Mouse (Mus musculus) layer of hippocampus, adult 9-10 months (tissue): ENCODE measurements at regions not wholly inside any gene's neighbourhood (a gene's known extent, or its start where the extent isn't known, plus 50 kb on each side); places are given as distances from the start of the nearest gene placed in this dataset.

Source experiments
- DNase-seq: peaks from one replicate; pipeline ENCODE4 v3.0.0; 2022; ENCODE audit warnings: low spot score

DNA sequence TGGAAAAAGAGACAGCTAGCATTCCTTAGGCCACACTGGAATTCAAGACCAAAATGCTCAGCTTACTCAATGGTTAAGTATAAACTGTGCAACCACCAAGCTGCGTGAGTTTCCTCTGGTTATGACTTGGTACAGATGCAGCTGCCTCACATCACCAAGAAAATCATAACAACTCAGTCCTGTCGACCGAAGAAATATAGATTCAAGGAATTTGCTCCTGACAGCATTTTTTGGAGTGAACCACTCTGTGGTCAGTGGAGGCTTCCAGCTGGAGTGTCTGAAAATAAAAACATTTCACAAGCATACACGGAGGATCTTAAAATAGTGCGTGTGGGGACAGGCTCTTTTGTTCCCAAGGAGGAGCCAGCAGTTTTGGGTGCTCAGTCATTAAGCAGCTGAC, 253.8 kb downstream of the Bckdhb start:
- no peak for DNase-seq

DNA sequence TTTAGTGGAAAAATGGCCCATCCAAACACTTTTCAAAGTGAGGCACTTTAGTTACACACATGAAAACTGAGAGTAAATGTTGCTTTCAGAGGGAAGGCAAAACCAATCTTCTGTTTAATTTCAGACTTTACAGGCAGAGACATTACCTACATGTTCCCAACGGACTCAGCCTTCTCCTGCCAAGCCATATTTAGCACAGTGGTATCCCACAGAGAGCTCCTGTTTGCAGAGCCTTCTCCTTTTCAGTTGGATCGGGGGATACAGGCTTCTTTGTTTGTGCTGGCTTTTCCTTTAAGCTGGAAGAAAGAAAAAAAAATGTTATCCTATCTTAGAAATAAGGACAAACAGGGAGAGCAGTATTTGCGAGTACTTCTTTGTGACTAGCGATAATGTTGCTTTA, 254.3 kb downstream of the Bckdhb start:
- DNase-seq: no peak

GRCm38 (mm10) chr9:84183637-84184374, 258.9 kb downstream of the Bckdhb start:
- no peak for DNase-seq

DNA sequence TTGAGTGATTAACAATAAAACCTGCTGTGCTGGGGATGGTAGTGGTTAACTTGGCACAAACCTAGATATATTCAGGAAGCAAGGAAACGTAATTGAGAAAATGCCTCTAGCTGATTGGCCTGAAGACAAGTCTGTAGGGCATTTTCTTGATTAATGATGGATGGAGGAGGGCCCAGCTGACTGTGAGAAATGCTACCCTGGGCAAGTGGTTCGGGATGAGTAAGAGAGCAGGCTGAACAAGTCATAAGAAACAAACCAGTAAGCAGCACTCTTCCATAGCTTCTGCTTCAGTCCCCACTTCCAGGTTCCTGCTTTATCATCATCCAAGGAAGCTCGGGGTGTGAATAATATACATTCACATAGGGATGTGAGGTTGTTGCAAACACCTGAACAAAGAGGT, 262.6 kb downstream of the Bckdhb start:
- no peak for DNase-seq

- DNase-seq: no peak
These were observed 268.5 kb downstream of the Bckdhb start for GRCm38 (mm10) chr9:84193405-84193804.

- DNase-seq: no peak
These were observed 269.8 kb downstream of the Bckdhb start for GRCm38 (mm10) chr9:84194716-84195115.

DNA sequence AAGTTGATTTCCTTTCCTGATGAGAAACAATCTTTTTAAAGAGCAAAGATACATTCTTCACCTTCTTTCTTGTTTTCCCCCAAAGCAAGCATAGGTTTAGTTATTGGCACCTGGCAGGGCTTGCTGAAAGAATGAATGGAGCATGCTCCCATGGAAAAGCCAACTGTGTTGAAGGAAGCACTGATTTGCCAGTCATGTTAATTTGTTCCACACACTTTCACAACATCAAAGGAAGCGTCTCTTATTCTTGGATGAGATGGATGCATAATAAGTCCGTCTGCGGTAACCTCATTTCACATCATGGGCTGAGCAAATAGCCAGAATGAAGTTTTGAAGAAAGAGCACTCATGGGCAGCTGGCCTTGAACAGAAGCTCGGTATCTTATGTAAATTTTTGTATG, 270.4 kb downstream of the Bckdhb start:
- no peak for DNase-seq

GRCm38 (mm10) chr9:84200208-84200607, 275.3 kb downstream of the Bckdhb start:
- no peak for DNase-seq

- no peak for DNase-seq
These were observed 279.1 kb downstream of the Bckdhb start for GRCm38 (mm10) chr9:84204056-84204455.

- DNase-seq: no peak
These were observed 315.6 kb downstream of the Bckdhb start for GRCm38 (mm10) chr9:84240491-84240975.

DNA sequence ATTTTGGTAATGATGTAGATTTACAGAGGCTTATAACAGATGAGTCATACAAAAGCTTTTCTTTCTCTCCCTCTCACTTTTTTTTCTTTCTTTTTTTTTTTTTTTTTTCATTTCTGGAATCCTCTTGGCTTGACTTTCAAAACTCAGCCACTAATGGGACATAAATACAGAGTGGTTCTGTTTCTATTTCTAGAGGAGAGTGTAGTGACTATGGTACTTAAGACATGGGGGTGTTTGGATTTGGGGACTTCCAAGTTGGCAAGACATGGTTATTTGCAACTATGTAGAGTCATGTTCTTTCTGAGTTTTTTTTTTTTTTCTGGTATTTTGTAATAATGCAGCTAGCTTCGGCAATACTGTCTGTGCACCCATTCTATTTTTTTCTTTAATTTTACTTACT, 324.8 kb downstream of the Bckdhb start:
- no peak for DNase-seq

DNA sequence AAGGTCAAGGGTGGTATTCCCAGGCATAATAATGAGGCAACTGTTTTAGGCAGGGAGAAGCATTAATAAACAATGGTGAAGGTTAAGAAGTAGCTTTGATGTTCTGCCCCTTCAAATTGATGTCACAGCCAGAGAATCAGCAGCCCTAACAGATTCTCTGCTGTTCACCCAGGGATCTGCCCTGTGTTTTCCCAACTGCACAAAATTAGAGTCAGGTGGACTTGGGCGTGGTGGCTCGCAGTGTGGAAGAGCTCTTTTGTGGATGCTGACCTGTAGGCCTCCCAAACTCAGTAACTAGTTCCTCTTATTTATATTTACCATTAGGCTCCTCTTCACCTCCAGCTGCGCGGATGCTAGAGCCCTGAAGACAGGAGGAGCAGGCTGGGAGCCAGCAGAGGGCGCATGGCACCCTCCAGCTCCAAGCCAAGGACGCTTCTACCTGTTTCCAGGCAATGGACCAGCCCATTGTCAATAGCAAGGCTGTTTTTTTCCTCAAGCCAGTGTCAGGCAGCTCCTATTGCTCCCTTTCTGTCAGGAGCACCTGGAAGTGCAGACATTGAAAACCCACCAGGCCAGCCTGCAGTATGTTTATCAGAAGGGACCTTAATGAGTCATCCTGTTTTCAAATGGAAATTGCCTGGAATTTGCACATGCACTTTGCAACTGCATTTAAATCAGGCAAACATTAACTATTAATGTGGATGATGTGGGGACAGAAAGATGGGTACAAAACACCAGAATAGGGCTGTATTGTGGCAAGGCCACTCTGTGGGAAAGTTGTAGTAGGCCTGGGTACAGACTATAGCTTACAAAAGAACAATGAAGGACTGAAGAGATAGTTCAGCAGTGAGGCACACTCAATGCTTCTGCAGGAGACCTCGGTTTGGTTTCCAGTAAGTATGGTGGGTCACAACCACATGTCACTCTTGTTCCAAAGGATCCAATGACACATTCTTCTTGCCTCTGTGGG, 328.4 kb downstream of the Bckdhb start:
- no peak for DNase-seq

DNA sequence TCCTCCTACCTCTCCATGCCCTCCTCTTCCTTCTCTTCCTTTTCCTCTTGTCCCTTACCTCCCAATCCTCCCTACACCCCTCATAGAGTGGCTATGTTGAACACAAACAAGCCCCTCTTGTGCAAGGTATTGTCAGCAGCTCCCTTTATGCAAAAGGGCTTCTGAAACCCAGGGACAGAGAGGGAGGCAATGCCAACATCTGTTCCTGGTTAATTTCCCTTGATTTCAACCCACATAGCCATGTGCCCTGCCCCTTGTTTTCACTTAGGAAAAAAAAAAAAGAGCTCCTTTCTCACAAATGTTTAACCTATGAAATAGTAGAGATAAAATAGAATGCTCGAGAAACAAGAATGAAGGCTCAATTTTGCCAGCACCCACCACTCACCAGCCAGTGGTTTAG, 333.5 kb downstream of the Bckdhb start:
- DNase-seq: no peak

GRCm38 (mm10) chr9:84259751-84260150, 334.8 kb downstream of the Bckdhb start:
- DNase-seq: no peak

- DNase-seq: no peak
These were observed 337.2 kb downstream of the Bckdhb start for GRCm38 (mm10) chr9:84262151-84262550.

- DNase-seq: no peak
These were observed 342.0 kb downstream of the Bckdhb start for GRCm38 (mm10) chr9:84266974-84267373.

DNA sequence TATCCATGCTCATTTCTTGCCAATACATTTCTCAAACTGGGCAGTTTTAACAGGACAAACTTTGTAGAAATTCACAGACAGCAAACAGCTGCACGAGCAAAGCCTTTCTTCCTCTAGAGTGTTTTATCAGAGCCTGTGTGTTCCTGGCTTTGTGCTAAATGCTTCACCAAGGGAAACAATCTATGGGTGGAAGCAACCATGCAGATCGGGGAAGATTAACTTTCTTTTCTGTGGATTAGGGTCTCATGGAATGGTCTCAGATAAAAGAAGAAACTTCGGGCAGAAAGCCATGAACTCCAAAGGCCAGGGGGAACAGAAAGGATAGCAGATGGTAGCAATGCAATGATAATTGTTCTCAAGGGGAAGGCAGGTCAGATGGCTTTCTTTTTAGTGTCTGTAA, 349.7 kb downstream of the Bckdhb start:
- no peak for DNase-seq

DNA sequence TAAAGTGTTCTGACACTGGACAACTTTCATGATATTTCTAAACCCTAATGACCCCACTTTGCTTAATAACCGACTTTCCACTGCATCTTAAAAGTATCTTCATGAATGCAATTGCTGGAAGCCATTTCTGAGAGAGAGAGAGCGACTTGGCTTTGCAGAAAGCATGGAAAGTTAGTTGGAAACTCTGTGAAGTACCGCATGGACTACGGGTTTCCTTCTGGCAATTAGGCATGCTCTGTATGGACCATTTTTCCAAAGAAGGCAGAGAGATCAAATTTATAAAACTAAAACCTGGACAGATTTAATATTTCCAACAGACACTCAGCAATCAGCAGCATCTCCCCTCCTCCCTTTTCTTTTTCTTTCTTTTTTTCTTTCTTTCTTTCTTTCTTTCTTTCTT, 353.4 kb downstream of the Bckdhb start:
- no peak for DNase-seq

DNA sequence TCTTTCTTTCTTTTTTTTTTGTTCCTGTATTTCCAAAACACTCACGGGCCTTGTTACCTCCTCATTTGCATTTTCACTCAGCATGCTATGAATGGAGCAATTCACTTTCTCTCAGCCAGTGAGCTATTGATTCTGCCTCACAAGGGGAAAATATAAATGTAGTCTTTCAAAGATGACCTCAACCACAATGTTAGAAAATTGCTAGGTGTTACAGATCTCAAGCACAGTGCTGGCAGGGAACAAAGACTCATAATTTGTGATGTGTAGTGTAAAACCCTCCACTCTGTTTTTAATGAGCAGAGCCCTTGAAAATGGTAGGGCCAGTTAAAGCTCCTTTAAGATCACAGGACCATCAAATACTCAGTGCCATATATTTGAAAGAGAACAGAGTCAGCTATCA, 353.8 kb downstream of the Bckdhb start:
- DNase-seq: no peak

GRCm38 (mm10) chr9:84280898-84281297, 356.0 kb downstream of the Bckdhb start:
- no peak for DNase-seq

DNA sequence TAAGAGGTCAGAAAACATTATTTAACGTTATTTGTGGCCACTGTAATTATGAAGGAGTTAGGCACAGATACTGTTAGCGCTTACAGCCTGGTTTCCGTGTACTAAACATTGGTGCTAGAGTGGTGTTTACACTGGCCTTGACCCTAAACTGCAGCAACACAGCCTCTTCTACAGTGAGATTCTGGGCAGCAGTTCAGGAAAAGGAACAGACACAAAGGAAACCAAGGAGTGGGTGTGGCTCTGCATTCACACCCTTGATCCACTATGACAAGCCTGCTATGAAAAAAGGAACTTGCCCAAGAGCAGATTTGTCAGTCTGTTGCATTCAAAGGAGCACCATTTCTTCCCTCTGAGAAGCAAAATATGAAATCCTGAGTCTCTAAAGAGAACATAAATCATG, 356.7 kb downstream of the Bckdhb start:
- DNase-seq: no peak

DNA sequence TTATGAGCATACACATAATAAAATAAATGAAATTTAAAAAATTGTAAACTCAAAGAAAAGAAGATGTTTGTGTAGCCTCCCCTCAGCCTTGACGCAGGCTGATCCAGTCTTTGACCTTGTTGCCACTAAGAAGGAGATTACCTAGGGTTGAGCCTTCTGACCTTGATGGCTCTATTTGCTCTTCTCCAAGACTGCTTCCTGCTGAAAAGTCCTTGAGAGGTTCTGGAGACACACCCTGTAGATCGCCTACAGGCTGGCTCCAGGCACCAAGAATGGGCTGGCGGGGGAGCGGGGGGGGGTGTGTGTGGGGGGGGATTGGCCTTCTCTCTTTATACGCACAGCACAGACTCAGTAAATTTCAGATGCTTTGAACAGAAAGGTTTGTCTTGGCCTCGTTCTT, 358.4 kb downstream of the Bckdhb start:
- no peak for DNase-seq

- DNase-seq: no peak
These were observed 360.7 kb downstream of the Bckdhb start for GRCm38 (mm10) chr9:84285604-84286003.
